Mouse (Mus musculus) kidney, embryonic 14.5 days (tissue): ENCODE measurements around the gene Galr3. TPM values are rescaled to one million over a fixed set of nuclear protein-coding genes. Genes with fewer than 3 reads are reported as not detected.

Experiments
- ATAC-seq: fragments of 200-750 bp; cut with Nextera tagmentation; 2 replicates; pipeline ENCODE4 v1.8.0; 2017; ENCODE audit warnings: moderate number of reproducible peaks, mild to moderate bottlenecking, moderate TSS enrichment, moderate library complexity; ENCODE audit not compliant: low FRiP score, low TSS enrichment
- H3K27ac ChIP-seq: fragments of 300-500 bp; sonication (generic); 2 replicates; pipeline ENCODE4 v1.5.1; 2014; ENCODE audit warnings: low read depth, mild to moderate bottlenecking, low read length, moderate library complexity, mixed read lengths
- H3K27me3 ChIP-seq: fragments of 300-500 bp; sonication (generic); 2 replicates; pipeline ENCODE4 v1.6.1; 2014; ENCODE audit warnings: mild to moderate bottlenecking, low read length; ENCODE audit not compliant: control insufficient read depth, insufficient read depth
- H3K36me3 ChIP-seq: fragments of 300-500 bp; sonication (generic); 2 replicates; pipeline ENCODE4 v1.6.1; 2014; ENCODE audit warnings: low read length, mixed read lengths; ENCODE audit not compliant: control insufficient read depth, insufficient read depth
- H3K4me1 ChIP-seq: fragments of 300-500 bp; sonication (generic); 2 replicates; pipeline ENCODE4 v1.6.1; 2014; ENCODE audit warnings: low read length, mixed read lengths; ENCODE audit not compliant: control insufficient read depth, insufficient read depth
- H3K4me2 ChIP-seq: fragments of 300-500 bp; sonication (generic); replicated peaks from 2 replicates; pipeline ENCODE4 v1.6.1; 2014; ENCODE audit warnings: low read depth, mild to moderate bottlenecking, low read length
- H3K4me3 ChIP-seq: fragments of 300-500 bp; sonication (generic); 2 replicates; pipeline ENCODE4 v1.5.1; 2014; ENCODE audit warnings: mild to moderate bottlenecking, low read length
- H3K9ac ChIP-seq: fragments of 300-500 bp; sonication (generic); 2 replicates; pipeline ENCODE4 v1.6.1; 2014; ENCODE audit warnings: low read depth, mild to moderate bottlenecking, low read length, moderate library complexity
- H3K9me3 ChIP-seq: fragments of 300-500 bp; sonication (generic); 2 replicates; pipeline ENCODE4 v1.6.1; 2016; ENCODE audit warnings: low read length; ENCODE audit not compliant: control insufficient read depth
- WGBS: fragments of 180-500 bp; shearing (Covaris S2); extraction: QIAGEN DNeasy Blood & Tissue Kit; methylation state at CpG from one replicate; pipeline ENCODE4 v1.1.7; 2014; 5-methylcytosine and 5-hydroxymethylcytosine counted together
- polyA plus RNA-seq: library from polyadenylated mRNA; unstranded; fragments of >200 nt; fragmentation: Nextera tagmentation; extraction: Ambion mirVana; gene quantifications from 2 replicates; pipeline ENCODE4 v1.2.1, GENCODE M21; 2014

The Galr3 gene
- 0.28 TPM in 1 of 2 replicates, not detected in the other for polyA plus RNA-seq

- ATAC-seq = no peak
- Histone ChIP-seq H3K36me3 (peaks cover 8% of the 10 kb centered on the region), H3K9ac (peak within 1 kb of the TSS; percentile 65), H3K9me3 (no peaks in the 10 kb centered on the region), H3K27ac (no peak within 1 kb of the TSS), H3K4me2 (peak within 1 kb of the TSS; percentile 97), H3K27me3 (peaks cover 31% of the 10 kb centered on the region), H3K4me3 (peak within 1 kb of the TSS; percentile 54), H3K4me1 (peaks cover 23% of the 10 kb centered on the region)
- 79% methylated on average over 6 of the region's 6 CpGs for WGBS
Observed at GRCm38 (mm10) chr15:79041585-79041984, at the start of gene Galr3. TSS of gene Galr3 (plus strand) at chr15:79041885.

- H3K4me1 ChIP-seq = peaks cover 9% of the 10 kb centered on the region; the same call in 1 of the 2 replicates
- no peak for ATAC-seq
- H3K9me3 ChIP-seq = no peaks in the 10 kb centered on the region
- no peak overlapping the region for H3K4me2 ChIP-seq
- WGBS = 93% methylated on average over 7 of the region's 7 CpGs
- peaks cover 91% of the 10 kb centered on the region for H3K36me3 ChIP-seq
- no peak overlapping the region for H3K27ac ChIP-seq
- H3K4me3 ChIP-seq = no peak overlapping the region
- H3K9ac ChIP-seq = no peak overlapping the region
- no peaks in the 10 kb centered on the region for H3K27me3 ChIP-seq
Observed at GRCm38 (mm10) chr15:78992235-78992634, 49.5 kb upstream of the Galr3 start.

- Histone ChIP-seq H3K9me3 (no peaks in the 10 kb centered on the region), H3K36me3 (peaks cover 89% of the 10 kb centered on the region)
- WGBS = 97% methylated on average over 24 of the region's 24 CpGs
Observed at GRCm38 (mm10) chr15:78992925-78993324, 48.8 kb upstream of the Galr3 start.

GRCm38 (mm10) chr15:78995916-78996315, 45.8 kb upstream of the Galr3 start:
- ATAC-seq = no peak
- Histone ChIP-seq H3K27me3 (no peaks in the 10 kb centered on the region), H3K4me3 (no peak overlapping the region), H3K9me3 (no peaks in the 10 kb centered on the region), H3K36me3 (peaks cover 81% of the 10 kb centered on the region), H3K4me2 (no peak overlapping the region), H3K27ac (no peak overlapping the region), H3K4me1 (peaks cover 9% of the 10 kb centered on the region; the same call in 1 of the 2 replicates), H3K9ac (no peak overlapping the region)
- WGBS = 97% methylated on average over 4 of the region's 4 CpGs

More at GRCm38 (mm10) chr15:78992925-78993324, 48.8 kb upstream of the Galr3 start:
- H3K4me1 ChIP-seq = peaks cover 5% of the 10 kb centered on the region; the same call in 1 of the 2 replicates
- no peak overlapping the region for H3K9ac ChIP-seq
- H3K4me3 ChIP-seq = no peak overlapping the region
- H3K27me3 ChIP-seq = no peaks in the 10 kb centered on the region
- H3K4me2 ChIP-seq = no peak overlapping the region
- no peak overlapping the region for H3K27ac ChIP-seq
- ATAC-seq = no peak

GRCm38 (mm10) chr15:78996663-78997062, 45.0 kb upstream of the Galr3 start:
- 83% methylated on average over 3 of the region's 3 CpGs for WGBS
- Histone ChIP-seq H3K27me3 (no peaks in the 10 kb centered on the region), H3K4me3 (no peak overlapping the region), H3K27ac (no peak overlapping the region), H3K9me3 (no peaks in the 10 kb centered on the region), H3K9ac (no peak overlapping the region), H3K4me1 (peaks cover 11% of the 10 kb centered on the region), H3K36me3 (peaks cover 80% of the 10 kb centered on the region), H3K4me2 (no peak overlapping the region)
- ATAC-seq = no peak

GRCm38 (mm10) chr15:78998348-78998747, 43.3 kb upstream of the Galr3 start:
- Histone ChIP-seq H3K4me1 (peaks cover 18% of the 10 kb centered on the region), H3K9ac (no peak overlapping the region), H3K9me3 (no peaks in the 10 kb centered on the region), H3K27me3 (no peaks in the 10 kb centered on the region), H3K4me3 (no peak overlapping the region), H3K27ac (no peak overlapping the region), H3K36me3 (peaks cover 77% of the 10 kb centered on the region), H3K4me2 (no peak overlapping the region)
- 47% methylated on average over 8 of the region's 8 CpGs for WGBS
- no peak for ATAC-seq

GRCm38 (mm10) chr15:78999586-78999985, 42.1 kb upstream of the Galr3 start:
- ATAC-seq = no peak
- H3K9me3 ChIP-seq = no peaks in the 10 kb centered on the region
- H3K4me2 ChIP-seq = no peak overlapping the region
- WGBS = 78% methylated on average over 11 of the region's 11 CpGs
- no peak overlapping the region for H3K9ac ChIP-seq
- H3K4me3 ChIP-seq = no peak overlapping the region
- H3K4me1 ChIP-seq = peaks cover 18% of the 10 kb centered on the region
- H3K36me3 ChIP-seq = peaks cover 77% of the 10 kb centered on the region
- no peak overlapping the region for H3K27ac ChIP-seq
- H3K27me3 ChIP-seq = no peaks in the 10 kb centered on the region

GRCm38 (mm10) chr15:79000357-79000791, 41.3 kb upstream of the Galr3 start:
- Histone ChIP-seq H3K27me3 (no peaks in the 10 kb centered on the region), H3K9ac (no peak overlapping the region), H3K9me3 (no peaks in the 10 kb centered on the region), H3K4me3 (no peak overlapping the region), H3K36me3 (peaks cover 77% of the 10 kb centered on the region), H3K4me2 (no peak overlapping the region), H3K4me1 (peaks cover 18% of the 10 kb centered on the region), H3K27ac (no peak overlapping the region)
- ATAC-seq = no peak
- WGBS = 83% methylated on average over 6 of the region's 7 CpGs

GRCm38 (mm10) chr15:79001559-79001958, 40.1 kb upstream of the Galr3 start:
- Histone ChIP-seq H3K4me3 (no peak overlapping the region), H3K36me3 (peaks cover 76% of the 10 kb centered on the region), H3K4me1 (peaks cover 18% of the 10 kb centered on the region), H3K27ac (no peak overlapping the region), H3K27me3 (no peaks in the 10 kb centered on the region), H3K9ac (no peak overlapping the region), H3K9me3 (no peaks in the 10 kb centered on the region), H3K4me2 (no peak overlapping the region)
- WGBS = 91% methylated on average over 5 of the region's 5 CpGs
- ATAC-seq = peak; percentile 10; the same call in 1 of the 2 replicates
